Mouse (Mus musculus) layer of hippocampus, adult 9-10 months (tissue): ENCODE measurements around the gene Gm29582.
"Not testable (repeated sequence)": the region's sequence is repeated elsewhere in the genome, so short reads cannot be mapped to it uniquely, and the experiment has no call there.

Source experiments
- DNase-seq: peaks from one replicate; pipeline ENCODE4 v3.0.0; 2022; ENCODE audit warnings: low spot score

Gene Gm29582

GRCm38 (mm10) chrY:30738461-30738860, at the start of gene Gm29582:
Gene Gm29582, minus strand, starts transcription at chrY:30738561.
- DNase-seq: not testable (repeated sequence)
